Mouse (Mus musculus) kidney, embryonic 15.5 days (tissue): ENCODE results near the gene Dtl. TPM values are rescaled to one million over a fixed set of nuclear protein-coding genes. Genes with fewer than 3 reads are reported as not detected.
A peak's percentile ranks its signal among the peaks of the same experiment; 100 is the strongest.
"Not testable (repeated sequence)": the region's sequence is repeated elsewhere in the genome, so short reads cannot be mapped to it uniquely, and the experiment has no call there.

Experiments
- ATAC-seq: fragments of 200-750 bp; cut with Nextera tagmentation; replicated peaks from 2 replicates; pipeline ENCODE4 v1.8.0; 2017; ENCODE audit warnings: moderate TSS enrichment; ENCODE audit not compliant: low FRiP score
- H3K27ac ChIP-seq: fragments of 300-500 bp; sonication (generic); 2 replicates; pipeline ENCODE4 v1.5.1; 2015; ENCODE audit warnings: mild to moderate bottlenecking, inconsistent platforms
- H3K27me3 ChIP-seq: fragments of 300-500 bp; sonication (generic); 2 replicates; pipeline ENCODE4 v1.6.1; 2015; ENCODE audit warnings: inconsistent platforms
- H3K36me3 ChIP-seq: fragments of 300-500 bp; sonication (generic); 2 replicates; pipeline ENCODE4 v1.6.1; 2015; ENCODE audit warnings: inconsistent platforms
- H3K4me1 ChIP-seq: fragments of 300-500 bp; sonication (generic); 2 replicates; pipeline ENCODE4 v1.6.1; 2015; ENCODE audit warnings: inconsistent platforms
- H3K4me2 ChIP-seq: fragments of 300-500 bp; sonication (generic); 2 replicates; pipeline ENCODE4 v1.6.1; 2015; ENCODE audit warnings: moderate library complexity, mild to moderate bottlenecking, inconsistent platforms
- H3K4me3 ChIP-seq: fragments of 300-500 bp; sonication (generic); replicated peaks from 2 replicates; pipeline ENCODE4 v1.5.1; 2015; ENCODE audit warnings: mild to moderate bottlenecking, inconsistent platforms
- H3K9ac ChIP-seq: fragments of 300-500 bp; sonication (generic); 2 replicates; pipeline ENCODE4 v1.6.1; 2015; ENCODE audit warnings: mild to moderate bottlenecking, inconsistent platforms
- H3K9me3 ChIP-seq: fragments of 300-500 bp; sonication (generic); replicated peaks from 2 replicates; pipeline ENCODE4 v1.6.1; 2016; ENCODE audit warnings: inconsistent platforms
- WGBS: fragments of 180-500 bp; shearing (Covaris S2); methylation state at CpG from one replicate; pipeline ENCODE4 v1.1.7; 2015; ENCODE audit warnings: mixed read lengths; 5-methylcytosine and 5-hydroxymethylcytosine counted together
- polyA plus RNA-seq: library from polyadenylated mRNA; unstranded; fragments of >200 nt; fragmentation: Nextera tagmentation; extraction: Ambion mirVana; gene quantifications from 2 replicates; pipeline ENCODE4 v1.2.1, GENCODE M21; 2015

The Dtl gene
- polyA plus RNA-seq, 1 experiment from 2014 or later = 59.7 TPM

DNA sequence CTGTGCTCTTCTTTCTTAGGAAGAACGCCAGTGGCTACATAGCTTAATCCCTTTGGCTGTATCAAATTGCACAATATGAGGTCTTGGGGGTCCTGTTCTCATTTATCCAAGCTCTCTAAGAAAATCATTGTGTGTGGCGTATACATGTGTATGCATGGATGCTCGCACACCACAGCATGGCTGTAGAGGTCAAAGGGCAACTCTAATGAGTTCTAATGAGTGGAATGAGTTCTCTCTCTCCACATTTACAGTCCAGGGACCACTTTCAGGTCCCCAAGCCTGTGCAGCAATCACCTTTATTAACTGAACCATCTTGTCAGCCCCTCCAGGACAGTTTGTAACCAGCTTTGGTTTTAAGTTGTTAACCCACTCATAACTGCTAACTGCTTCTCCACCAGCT, 58.3 kb downstream of the Dtl start:
- Histone ChIP-seq H3K9ac (no peak overlapping the region), H3K27ac (no peak overlapping the region), H3K4me3 (no peak overlapping the region), H3K9me3 (no peaks in the 10 kb centered on the region), H3K27me3 (no peaks in the 10 kb centered on the region), H3K4me1 (no peaks in the 10 kb centered on the region), H3K4me2 (no peak overlapping the region), H3K36me3 (no peaks in the 10 kb centered on the region)
- 62% methylated on average over 3 of the region's 3 CpGs for WGBS
- no peak for ATAC-seq

DNA sequence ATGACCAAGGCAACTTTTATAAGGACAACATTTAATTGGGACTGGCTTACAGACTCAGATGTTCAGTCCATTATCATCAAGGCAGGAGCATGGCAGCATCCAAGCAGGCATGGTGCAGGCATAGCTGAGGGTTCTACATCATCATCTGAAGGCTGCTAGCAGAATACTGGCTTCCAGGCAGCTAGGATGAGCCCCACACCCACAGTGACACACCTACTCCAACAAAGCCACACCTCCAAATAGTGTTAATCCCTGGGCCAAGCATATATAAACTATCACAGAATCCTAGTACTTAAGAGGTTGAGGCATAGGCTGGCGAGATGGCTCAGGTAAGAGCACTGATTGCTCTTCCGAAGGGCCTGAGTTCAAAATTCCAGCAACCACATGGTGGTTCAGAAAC, 59.0 kb downstream of the Dtl start:
- H3K9me3 ChIP-seq, H3K4me3 ChIP-seq, H3K4me2 ChIP-seq, ATAC-seq, H3K9ac ChIP-seq, H3K27me3 ChIP-seq, H3K4me1 ChIP-seq, H3K36me3 ChIP-seq, H3K27ac ChIP-seq: not testable (repeated sequence)
- 89% methylated on average over 2 of the region's 2 CpGs for WGBS

DNA sequence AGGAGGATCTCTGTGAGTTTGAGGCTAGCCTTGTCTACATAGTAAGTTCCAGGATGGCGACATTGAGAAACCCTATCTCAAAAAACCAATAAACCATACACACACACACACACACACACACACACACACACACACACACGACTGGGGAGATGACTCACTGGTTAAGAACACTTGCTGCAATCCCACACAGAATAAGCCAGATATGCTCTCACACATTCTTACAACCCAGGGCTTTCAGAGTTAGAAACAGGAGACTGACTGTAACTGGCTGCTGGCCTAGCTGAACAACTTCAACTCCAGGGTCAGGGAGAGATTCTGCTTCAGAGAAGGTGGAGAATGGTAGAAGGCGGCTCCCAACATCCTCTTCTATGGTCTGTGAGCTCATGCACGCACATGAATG, 62.1 kb downstream of the Dtl start:
- WGBS = 91% methylated on average over 4 of the region's 4 CpGs
- Histone ChIP-seq H3K27ac (no peak overlapping the region), H3K36me3 (no peaks in the 10 kb centered on the region), H3K4me3 (no peak overlapping the region), H3K27me3 (no peaks in the 10 kb centered on the region), H3K4me1 (no peaks in the 10 kb centered on the region), H3K9me3 (no peaks in the 10 kb centered on the region), H3K9ac (no peak overlapping the region), H3K4me2 (no peak overlapping the region)
- ATAC-seq = no peak

DNA sequence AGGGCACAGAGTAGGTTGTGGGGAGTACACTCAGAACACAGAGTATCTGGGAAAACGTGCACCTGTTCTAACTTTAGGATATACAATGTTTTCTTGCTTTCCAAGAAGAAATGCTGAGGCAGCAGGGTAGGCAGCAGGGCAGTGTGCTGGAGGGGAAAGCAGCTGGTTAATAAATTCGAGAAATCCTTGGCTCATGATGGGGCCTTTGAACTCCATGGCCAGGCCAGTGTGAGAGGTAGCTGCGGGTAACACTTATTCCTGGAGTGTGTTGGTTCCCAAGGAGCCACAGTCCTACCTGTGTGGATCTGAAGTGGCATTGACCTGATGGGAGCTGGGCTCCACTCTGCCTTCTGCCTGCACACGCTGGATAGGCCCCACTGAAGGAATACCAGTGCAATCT, 63.0 kb downstream of the Dtl start:
- ATAC-seq = no peak
- Histone ChIP-seq H3K4me3 (no peak overlapping the region), H3K27ac (no peak overlapping the region), H3K36me3 (no peaks in the 10 kb centered on the region), H3K9me3 (no peaks in the 10 kb centered on the region), H3K27me3 (no peaks in the 10 kb centered on the region), H3K4me2 (no peak overlapping the region), H3K4me1 (peaks cover under 1% of the 10 kb centered on the region; the same call in 1 of the 2 replicates), H3K9ac (no peak overlapping the region)
- WGBS = 78% methylated on average over 4 of the region's 4 CpGs

DNA sequence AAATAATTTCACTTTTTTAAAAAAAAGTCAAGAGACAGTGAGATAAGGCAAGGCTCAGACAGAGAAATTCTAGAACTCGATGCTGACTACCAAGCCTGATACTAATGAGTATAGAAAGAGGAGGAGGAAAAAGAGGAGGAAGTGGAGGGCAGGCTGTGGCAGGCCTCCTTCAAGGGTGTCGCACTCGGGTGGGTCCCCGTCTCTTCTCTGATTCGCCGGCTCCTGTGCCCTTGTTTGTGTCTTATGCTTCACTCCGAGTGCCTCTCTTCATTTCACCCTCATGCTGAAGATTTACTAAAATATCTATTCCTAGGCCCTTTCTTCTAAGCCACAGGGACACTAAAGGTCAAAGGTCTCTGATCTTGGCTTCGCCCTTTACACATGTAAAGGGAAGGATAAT, 63.8 kb downstream of the Dtl start:
- H3K4me3 ChIP-seq = no peak overlapping the region
- H3K9me3 ChIP-seq = no peaks in the 10 kb centered on the region
- peaks cover 9% of the 10 kb centered on the region for H3K4me1 ChIP-seq
- ATAC-seq = no peak
- no peak overlapping the region for H3K4me2 ChIP-seq
- H3K36me3 ChIP-seq = no peaks in the 10 kb centered on the region
- H3K27ac ChIP-seq = no peak overlapping the region
- no peaks in the 10 kb centered on the region for H3K27me3 ChIP-seq
- H3K9ac ChIP-seq = no peak overlapping the region
- 85% methylated on average over 8 of the region's 8 CpGs for WGBS

DNA sequence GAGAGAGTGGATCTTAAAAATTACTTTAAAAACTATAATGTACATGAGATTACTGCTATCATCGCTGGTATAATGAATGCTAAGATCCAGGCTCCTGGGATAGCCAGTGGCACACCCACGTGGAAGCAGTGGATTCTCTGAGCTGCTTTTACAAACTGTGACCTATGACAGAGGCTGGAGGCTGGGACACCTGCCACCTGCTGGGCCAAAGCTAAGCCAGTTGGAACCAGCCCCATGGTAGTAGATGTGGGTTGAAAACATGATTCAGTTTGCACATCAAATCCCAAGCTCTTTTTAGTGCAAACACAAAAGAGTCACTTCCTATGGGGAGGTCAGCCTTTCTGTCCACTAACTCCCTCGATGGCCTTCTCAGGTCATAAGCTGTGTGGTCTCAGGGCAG, 65.5 kb downstream of the Dtl start:
- H3K36me3 ChIP-seq = no peaks in the 10 kb centered on the region
- WGBS = 78% methylated on average over 3 of the region's 3 CpGs
- no peak overlapping the region for H3K4me2 ChIP-seq

DNA sequence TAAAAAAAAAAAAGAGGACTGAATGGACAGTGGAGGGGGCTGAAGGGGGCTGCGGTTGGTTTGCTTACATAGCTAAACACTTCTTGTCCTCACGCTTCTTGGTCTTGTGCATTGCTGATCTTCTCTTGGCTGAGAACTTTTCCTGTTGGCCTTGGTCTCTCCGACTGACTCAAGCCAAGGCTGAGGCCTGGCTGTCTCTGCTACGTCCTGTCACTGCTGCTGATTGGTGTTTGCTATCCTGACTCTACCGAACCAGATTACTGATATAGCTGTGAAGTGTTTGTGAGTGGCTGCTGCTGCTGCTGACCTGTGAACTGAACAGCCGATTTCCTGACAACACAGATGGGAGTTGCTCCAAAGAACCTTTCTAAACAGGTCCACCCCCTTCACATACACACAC, 66.2 kb downstream of the Dtl start:
- Histone ChIP-seq H3K4me1 (peaks cover 9% of the 10 kb centered on the region), H3K27me3 (no peaks in the 10 kb centered on the region), H3K4me3 (no peak overlapping the region), H3K27ac (no peak overlapping the region), H3K9me3 (no peaks in the 10 kb centered on the region), H3K36me3 (no peaks in the 10 kb centered on the region), H3K4me2 (no peak overlapping the region), H3K9ac (no peak overlapping the region)
- ATAC-seq = no peak
- 78% methylated on average over 6 of the region's 6 CpGs for WGBS

More for the DNA sequence above, 65.5 kb downstream of the Dtl start:
- H3K4me1 ChIP-seq = peaks cover 9% of the 10 kb centered on the region
- no peaks in the 10 kb centered on the region for H3K27me3 ChIP-seq
- ATAC-seq = no peak
- no peak overlapping the region for H3K9ac ChIP-seq
- no peak overlapping the region for H3K27ac ChIP-seq
- H3K9me3 ChIP-seq = no peaks in the 10 kb centered on the region
- no peak overlapping the region for H3K4me3 ChIP-seq

DNA sequence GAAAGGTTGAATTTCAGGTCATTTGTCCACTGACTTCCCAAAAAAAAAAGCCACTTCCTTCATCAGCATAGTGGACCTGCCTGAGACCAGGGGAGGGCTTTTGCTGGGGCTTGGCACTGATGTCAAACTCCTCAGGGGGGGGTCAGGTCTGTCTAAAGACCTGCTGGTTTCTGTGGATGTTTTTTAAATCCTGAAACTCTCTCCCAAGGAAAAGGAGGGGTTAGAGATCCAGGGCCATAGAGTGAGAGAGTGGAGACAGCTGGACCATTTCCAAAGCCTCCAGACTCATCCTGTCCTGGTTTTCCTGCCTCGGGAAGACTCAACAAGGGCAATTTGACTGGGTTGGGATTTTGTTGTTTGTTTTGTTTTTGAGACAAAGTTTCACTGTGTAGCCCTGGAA, 68.6 kb downstream of the Dtl start:
- 0 out of 2 replicates have a peak overlapping the region, but pooled peaks have one; percentile 32 for H3K27ac ChIP-seq
- no peak overlapping the region for H3K9ac ChIP-seq
- H3K4me1 ChIP-seq = peaks cover 9% of the 10 kb centered on the region
- H3K4me2 ChIP-seq = no peak overlapping the region
- no peaks in the 10 kb centered on the region for H3K27me3 ChIP-seq
- 26% methylated on average over 1 of the region's 1 CpGs for WGBS
- H3K36me3 ChIP-seq = no peaks in the 10 kb centered on the region
- H3K4me3 ChIP-seq = no peak overlapping the region
- no peaks in the 10 kb centered on the region for H3K9me3 ChIP-seq
- no peak for ATAC-seq

DNA sequence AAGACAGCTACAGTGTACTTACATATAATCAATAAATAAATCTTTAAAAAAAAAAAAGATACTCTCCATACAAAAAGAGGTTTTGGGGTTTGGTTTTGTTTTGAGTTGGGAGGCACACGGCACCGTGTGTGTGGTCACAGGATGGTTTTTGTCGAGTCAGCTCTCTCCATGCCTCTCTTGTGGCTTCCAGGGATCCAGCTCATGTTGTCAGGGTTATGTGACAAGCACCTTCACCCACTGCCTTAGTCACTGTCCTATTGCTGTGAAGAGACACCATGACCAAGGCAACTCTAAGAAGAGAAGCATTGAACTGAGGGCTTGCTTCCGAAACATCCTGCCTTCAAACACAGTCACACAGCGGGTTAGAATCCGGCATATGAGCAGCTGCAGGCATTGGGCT, 75.7 kb downstream of the Dtl start:
- Histone ChIP-seq H3K27ac (no peak overlapping the region), H3K9ac (no peak overlapping the region), H3K27me3 (no peaks in the 10 kb centered on the region), H3K9me3 (no peaks in the 10 kb centered on the region), H3K4me1 (no peaks in the 10 kb centered on the region), H3K4me3 (no peak overlapping the region), H3K36me3 (no peaks in the 10 kb centered on the region), H3K4me2 (no peak overlapping the region)
- 93% methylated on average over 6 of the region's 6 CpGs for WGBS
- no peak for ATAC-seq

DNA sequence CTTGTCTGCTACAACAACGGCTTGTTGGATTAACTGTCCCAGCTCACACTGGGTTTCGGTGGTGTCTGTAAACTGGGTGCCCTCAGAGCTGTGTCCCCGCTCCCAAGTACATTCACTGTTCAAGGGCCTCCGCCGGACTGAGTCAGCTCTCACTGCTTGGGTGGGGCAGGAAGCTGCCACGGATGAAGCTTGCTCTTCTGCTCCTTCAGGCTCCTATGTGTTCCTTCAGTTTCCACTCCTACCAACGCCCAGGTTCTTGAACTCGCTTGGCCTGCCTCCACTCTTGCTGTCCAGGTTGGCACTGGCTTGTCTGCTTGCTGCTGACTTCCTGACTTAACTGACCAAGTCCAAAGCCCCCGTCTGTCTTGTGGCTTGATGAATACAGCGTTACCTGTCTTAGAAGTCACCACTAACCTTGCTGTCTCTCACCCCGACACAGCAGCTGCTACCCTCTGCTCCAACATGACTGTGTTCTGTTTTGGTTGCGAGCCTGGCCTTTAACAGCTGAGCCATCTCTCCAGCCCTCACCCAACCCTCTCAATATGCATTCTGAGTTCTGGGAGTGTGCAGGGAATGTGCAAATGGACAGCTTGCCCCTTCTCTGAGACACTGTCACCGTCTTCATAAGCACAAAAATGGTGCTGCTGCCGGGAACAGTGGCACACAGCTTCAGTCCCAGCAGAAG, 76.9 kb downstream of the Dtl start:
- ATAC-seq = no peak
- WGBS = 79% methylated on average over 14 of the region's 14 CpGs
- Histone ChIP-seq H3K27me3 (no peaks in the 10 kb centered on the region), H3K9ac (no peak overlapping the region), H3K4me1 (peaks cover 9% of the 10 kb centered on the region), H3K4me3 (no peak overlapping the region), H3K27ac (no peak overlapping the region), H3K9me3 (no peaks in the 10 kb centered on the region), H3K36me3 (no peaks in the 10 kb centered on the region), H3K4me2 (no peak overlapping the region)

DNA sequence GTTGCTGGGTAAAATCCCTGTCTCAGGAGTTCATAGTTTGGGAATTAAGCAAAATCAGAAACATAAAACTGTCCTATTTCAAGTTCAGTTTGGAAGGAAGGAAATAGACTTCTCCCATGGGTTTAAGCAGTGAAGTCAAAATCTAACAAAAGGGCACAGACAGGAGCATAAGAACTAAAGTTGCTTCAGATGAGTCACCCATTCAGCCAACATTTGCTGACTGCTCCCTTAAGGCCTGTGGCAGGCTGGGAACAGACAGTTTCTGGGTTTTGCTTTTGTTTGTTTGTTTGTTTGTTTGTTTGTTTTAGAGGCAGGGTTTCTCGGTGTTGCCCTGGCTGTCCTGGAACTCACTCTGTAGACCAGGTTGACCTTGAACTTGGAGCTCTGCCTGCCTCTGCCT, 78.7 kb downstream of the Dtl start:
- H3K27me3 ChIP-seq = no peaks in the 10 kb centered on the region
- no peak overlapping the region for H3K27ac ChIP-seq
- ATAC-seq = no peak
- no peak overlapping the region for H3K9ac ChIP-seq
- no peaks in the 10 kb centered on the region for H3K9me3 ChIP-seq
- no peak overlapping the region for H3K4me3 ChIP-seq
- 63% methylated on average over 1 of the region's 1 CpGs for WGBS
- peaks cover 9% of the 10 kb centered on the region for H3K4me1 ChIP-seq
- no peaks in the 10 kb centered on the region for H3K36me3 ChIP-seq
- H3K4me2 ChIP-seq = no peak overlapping the region

DNA sequence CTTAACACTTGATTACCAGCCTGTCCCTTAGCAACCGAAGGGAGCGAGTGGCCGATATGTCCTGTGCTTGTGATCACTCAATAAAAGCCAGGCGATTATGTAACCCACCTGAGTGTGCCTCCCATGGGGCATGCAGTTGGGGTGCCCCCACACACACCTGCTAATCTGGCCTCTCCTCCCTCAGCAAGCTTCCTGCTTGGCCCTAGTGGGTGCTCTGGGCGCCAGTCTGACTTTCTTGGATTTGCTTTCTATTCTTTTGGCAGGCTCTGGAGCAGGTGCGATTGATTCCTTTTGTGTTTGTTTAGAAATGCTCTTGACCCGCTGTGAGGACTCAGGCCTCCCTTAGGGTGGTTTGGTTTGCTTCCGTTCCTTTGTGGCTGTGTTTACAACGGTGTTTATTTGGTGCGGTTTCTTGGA, 80.3 kb downstream of the Dtl start:
- WGBS = 62% methylated on average over 10 of the region's 10 CpGs

DNA sequence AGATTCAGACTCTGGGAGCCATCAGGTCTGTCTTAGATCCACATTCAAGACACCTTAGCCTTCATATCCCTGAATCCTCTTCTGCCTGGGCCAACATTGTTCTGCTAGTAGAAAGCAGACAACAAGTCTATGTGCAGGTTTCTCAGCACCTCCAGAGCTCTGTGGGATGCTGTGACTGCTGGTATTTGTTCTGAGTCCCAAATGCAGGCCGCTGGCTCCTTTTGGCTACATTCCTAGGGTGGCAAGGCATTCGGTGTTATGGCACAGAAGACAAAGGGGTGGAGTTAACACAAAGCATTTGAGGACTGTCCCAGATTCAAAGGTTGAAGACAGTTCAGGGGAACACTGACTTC, 81.1 kb downstream of the Dtl start:
- WGBS = 59% methylated on average over 2 of the region's 2 CpGs

More for the DNA sequence above, 80.3 kb downstream of the Dtl start:
- no peaks in the 10 kb centered on the region for H3K36me3 ChIP-seq
- H3K27me3 ChIP-seq = no peaks in the 10 kb centered on the region
- no peak for ATAC-seq
- no peak overlapping the region for H3K27ac ChIP-seq
- H3K4me3 ChIP-seq = no peak overlapping the region
- H3K4me1 ChIP-seq = peaks cover 9% of the 10 kb centered on the region
- no peaks in the 10 kb centered on the region for H3K9me3 ChIP-seq
- no peak overlapping the region for H3K4me2 ChIP-seq
- H3K9ac ChIP-seq = no peak overlapping the region

More for the DNA sequence above, 81.1 kb downstream of the Dtl start:
- Histone ChIP-seq H3K4me3 (no peak overlapping the region), H3K4me1 (peaks cover 9% of the 10 kb centered on the region), H3K27me3 (no peaks in the 10 kb centered on the region), H3K4me2 (no peak overlapping the region), H3K9ac (no peak overlapping the region), H3K9me3 (no peaks in the 10 kb centered on the region), H3K27ac (no peak overlapping the region), H3K36me3 (no peaks in the 10 kb centered on the region)
- ATAC-seq = no peak
